Comparison of ENCODE assay signal across 19 mouse cellular contexts in the genomic region with DNA sequence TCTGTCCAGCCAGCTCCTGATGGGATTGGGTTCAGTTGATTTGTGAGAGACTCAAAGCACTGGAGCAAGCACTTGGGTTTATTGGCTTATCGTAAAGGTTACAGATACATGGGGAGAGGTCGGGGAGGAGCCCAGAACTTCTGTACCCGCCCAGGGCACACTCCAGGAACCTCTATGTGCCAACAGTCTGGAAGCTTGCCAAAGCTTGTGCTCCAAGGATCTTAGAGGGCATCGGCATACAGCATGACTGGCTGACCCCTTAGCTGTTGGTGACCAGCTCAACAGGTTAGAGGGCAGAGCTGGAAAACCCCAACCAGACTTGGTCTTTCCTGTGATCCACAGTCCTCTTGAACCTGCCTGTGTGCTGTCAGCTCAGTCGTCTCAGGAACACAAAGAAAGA. TPM values are rescaled to one million over a fixed set of nuclear protein-coding genes. Genes with fewer than 3 reads are reported as not detected.
DNase-seq lines count a peak whose midpoint lies in the region; ATAC-seq lines count a peak whose summit lies in the region.
"Had no signal": no experiment of that assay in that cellular context is flagged by ENCODE, and none has a peak within 500 bp of the region (broad histone marks: within the 10 kb centered on the region; RNA-seq: fewer than 3 reads in every experiment).

No protein-coding gene starts in this region.

- ATAC-seq in kidney, embryonic 14.5 days (ENCODE audit: low FRiP score, low TSS enrichment), result no peak
- peak; percentile 75 for ATAC-seq in intestine, embryonic 16.5 days
- ATAC-seq: CD4-positive, CD25-positive, alpha-beta regulatory T cell, adult 4 months; forebrain, embryonic 14.5 days; Patski had no signal

- H3K27me3 ChIP-seq in kidney, embryonic 14.5 days (ENCODE audit: control insufficient read depth, insufficient read depth, low read length), result no peaks in the 10 kb centered on the region
- H3K27me3 ChIP-seq in intestine, embryonic 16.5 days (replicated peaks; ENCODE audit: control insufficient read depth, insufficient read depth, low read length), result no peaks in the 10 kb centered on the region
- H3K27me3 ChIP-seq: limb, embryonic 13.5 days; liver, embryonic 15.5 days; Patski had no signal

- peaks cover 7% of the 10 kb centered on the region; the same call in 1 of the 2 replicates for H3K4me1 ChIP-seq in kidney, embryonic 14.5 days (ENCODE audit: control insufficient read depth, insufficient read depth, low read length)
- H3K4me1 ChIP-seq in intestine, embryonic 16.5 days (ENCODE audit: control insufficient read depth, insufficient read depth, low read length), result no peaks in the 10 kb centered on the region; the same call in 1 of the 2 replicates

- no peak overlapping the region for H3K4me2 ChIP-seq in kidney, embryonic 14.5 days (replicated peaks; ENCODE audit: low read depth, low read length)
- no peak overlapping the region for H3K4me2 ChIP-seq in intestine, embryonic 16.5 days (ENCODE audit: low read depth, low read length)
- H3K4me2 ChIP-seq: hindbrain, embryonic 14.5 days; limb, embryonic 13.5 days; liver, embryonic 15.5 days had no signal

- no peak overlapping the region for H3K4me3 ChIP-seq in kidney, embryonic 14.5 days (ENCODE audit: low read length)
- no peak overlapping the region for H3K4me3 ChIP-seq in intestine, embryonic 16.5 days (ENCODE audit: low read length)
- H3K4me3 ChIP-seq: limb, embryonic 13.5 days; liver, embryonic 15.5 days had no signal

- no peaks in the 10 kb centered on the region for H3K9me3 ChIP-seq in kidney, embryonic 14.5 days (ENCODE audit: control insufficient read depth, low read length)
- no peaks in the 10 kb centered on the region for H3K9me3 ChIP-seq in intestine, embryonic 16.5 days (ENCODE audit: control insufficient read depth, low read length)
- H3K9me3 ChIP-seq: limb, embryonic 13.5 days; liver, embryonic 15.5 days had no signal

- 79% methylated on average over 5 of the region's 5 CpGs for WGBS in kidney, embryonic 14.5 days
- WGBS in intestine, embryonic 16.5 days, result 66% methylated on average over 5 of the region's 5 CpGs

- peak; percentile 55 for DNase-seq in adrenal gland, postnatal 10 days
- DNase-seq in adrenal gland, adult 8-10 months, result no peak
- peak; percentile 33 to 56 for DNase-seq in kidney, adult 8-10 months
- DNase-seq in kidney, postnatal 36 days, result peak; percentile 55 to 69
- no peak for DNase-seq in thymus, postnatal 25 days
- DNase-seq in frontal cortex, postnatal 25 days (ENCODE audit: low spot score in 2 of 2), result no peak
- DNase-seq: cerebellum, adult 8-10 months; gastrocnemius, postnatal 14 days; heart, adult 18-20 months; heart, postnatal 36 days; thymus, postnatal 36 days had no signal

- no peak overlapping the region for H3K27ac ChIP-seq in kidney, embryonic 14.5 days (ENCODE audit: low read depth, low read length)
- no peak overlapping the region for H3K27ac ChIP-seq in intestine, embryonic 16.5 days (ENCODE audit: low read length)
- H3K27ac ChIP-seq: hindbrain, embryonic 14.5 days; limb, embryonic 13.5 days; liver, embryonic 15.5 days had no signal

- H3K36me3 ChIP-seq in kidney, embryonic 14.5 days (ENCODE audit: control insufficient read depth, insufficient read depth, low read length), result no peaks in the 10 kb centered on the region
- H3K36me3 ChIP-seq in intestine, embryonic 16.5 days (ENCODE audit: control insufficient read depth, insufficient read depth, low read length), result no peaks in the 10 kb centered on the region
- H3K36me3 ChIP-seq: limb, embryonic 13.5 days had no signal

- H3K9ac ChIP-seq in kidney, embryonic 14.5 days (ENCODE audit: low read depth, low read length), result no peak overlapping the region
- H3K9ac ChIP-seq in intestine, embryonic 16.5 days (ENCODE audit: low read depth, low read length), result no peak overlapping the region
- H3K9ac ChIP-seq: hindbrain, embryonic 14.5 days; limb, embryonic 13.5 days; liver, embryonic 15.5 days had no signal

RNA-seq across cellular contexts. Expression of gene Dnajb12, which starts 22.2 kb away (rescaled TPM):
- 10 to 100 TPM; 45.4 to 52.7 TPM for total RNA-seq in adrenal gland, postnatal 10 days (2021)
- total RNA-seq in adrenal gland, adult 8-10 months (2022), result 10 to 100 TPM; 59.3 to 67.0 (median 62.9) TPM
- polyA plus RNA-seq in kidney, embryonic 14.5 days (2014; fragmentation: Nextera tagmentation; extraction: Ambion mirVana), result 24.6 and 36.0 TPM in 2 replicates
- 26.6 and 27.6 TPM in 2 replicates for polyA plus RNA-seq in intestine, embryonic 16.5 days (2015; fragmentation: Nextera tagmentation; extraction: Ambion mirVana)

Comparison
In these comparisons a context has a peak if more than half of its experiments do, and no peak if none do; other contexts are left out.
1. DNase-seq: peak in adrenal gland, postnatal 10 days (single experiment), kidney, adult 8-10 months (2 of 2) and kidney, postnatal 36 days (2 of 2); none in adrenal gland, adult 8-10 months (single experiment), thymus, postnatal 25 days (single experiment) and frontal cortex, postnatal 25 days (0 of 2).